Mouse (Mus musculus): ENCODE measurements around the gene Kbtbd12.

The Kbtbd12 gene

GRCm38 (mm10) chr6:88630560-88630959 lies 7.2 kb downstream of the Kbtbd12 start:
- in situ Hi-C loops (cut with MboI; ENCODE audit: low pct_unique_long_range_greater_than_20kb in 1 of 2, low sequenced_read_pairs in 2 of 2, unreplicated experiment in 1 of 2) = no loop called here

GRCm38 (mm10) chr6:88629821-88630220 lies 7.9 kb downstream of the Kbtbd12 start:
- in situ Hi-C loops (cut with MboI; ENCODE audit: low pct_unique_long_range_greater_than_20kb in 1 of 2, low sequenced_read_pairs in 2 of 2, unreplicated experiment in 1 of 2) = no loop called here

GRCm38 (mm10) chr6:88627317-88627811 lies 10.4 kb downstream of the Kbtbd12 start:
- in situ Hi-C loops (cut with MboI; ENCODE audit: low pct_unique_long_range_greater_than_20kb in 1 of 2, low sequenced_read_pairs in 2 of 2, unreplicated experiment in 1 of 2) = no loop called here

- in situ Hi-C loops (cut with MboI; ENCODE audit: low pct_unique_long_range_greater_than_20kb in 1 of 2, low sequenced_read_pairs in 2 of 2, unreplicated experiment in 1 of 2) = no loop called here
These were observed 10.8 kb downstream of the Kbtbd12 start for GRCm38 (mm10) chr6:88626912-88627311.

DNA sequence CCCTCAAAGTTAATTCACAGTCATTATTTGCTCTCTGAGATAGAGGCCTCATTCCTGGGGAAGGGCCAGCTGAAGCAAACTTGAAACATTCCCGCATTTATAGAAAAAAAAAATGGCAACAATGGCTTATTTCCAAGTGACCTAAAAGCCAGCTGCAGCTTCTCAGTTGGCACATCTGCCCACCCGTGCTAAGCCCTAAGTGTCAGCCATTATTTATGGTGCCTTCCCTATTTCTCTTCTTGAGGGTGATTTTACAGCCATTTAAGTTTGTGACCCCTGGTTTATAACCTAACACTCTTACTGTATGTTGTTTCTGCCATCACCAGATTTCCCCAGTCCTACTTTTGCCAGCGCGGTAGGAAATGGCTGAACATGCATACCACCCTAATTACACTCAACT lies 11.3 kb downstream of the Kbtbd12 start:
- in situ Hi-C loops (cut with MboI; ENCODE audit: low pct_unique_long_range_greater_than_20kb in 1 of 2, low sequenced_read_pairs in 2 of 2, unreplicated experiment in 1 of 2) = no loop called here

DNA sequence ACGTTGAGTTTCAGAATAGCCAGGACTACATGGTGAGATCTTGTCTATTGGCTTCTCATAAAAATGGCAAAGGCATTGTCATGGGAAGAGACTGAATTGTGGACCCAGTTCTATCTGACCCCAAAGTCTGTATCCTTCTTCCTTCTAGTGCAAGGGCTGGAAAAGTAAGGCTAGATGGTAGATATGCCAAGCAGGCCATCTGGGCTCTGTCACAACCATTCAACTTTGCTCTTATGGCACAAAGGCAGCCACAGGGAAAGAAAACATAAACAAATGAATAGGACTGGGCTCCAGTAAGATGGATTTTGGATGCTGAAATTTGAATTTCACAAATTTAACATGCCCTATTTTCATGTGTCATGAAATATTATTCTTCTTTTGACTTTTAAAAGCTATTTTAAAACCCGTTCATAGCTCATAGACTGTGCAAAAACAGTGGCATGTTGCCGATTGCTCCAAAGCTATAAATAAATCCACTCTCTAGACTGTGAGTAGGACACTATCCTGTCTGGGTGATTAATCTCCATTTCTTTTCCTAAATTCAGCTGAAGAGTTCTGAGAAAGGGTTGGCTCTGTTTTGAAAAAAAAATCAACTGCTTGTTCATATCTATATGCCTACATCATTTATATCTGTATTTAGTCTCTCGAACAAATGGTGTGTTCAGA lies 15.8 kb downstream of the Kbtbd12 start:
- in situ Hi-C loops (cut with MboI; ENCODE audit: low pct_unique_long_range_greater_than_20kb in 1 of 2, low sequenced_read_pairs in 2 of 2, unreplicated experiment in 1 of 2) = no loop called here

GRCm38 (mm10) chr6:88619542-88619941 lies 18.2 kb downstream of the Kbtbd12 start:
- in situ Hi-C loops (cut with MboI; ENCODE audit: low pct_unique_long_range_greater_than_20kb in 1 of 2, low sequenced_read_pairs in 2 of 2, unreplicated experiment in 1 of 2) = no loop called here

DNA sequence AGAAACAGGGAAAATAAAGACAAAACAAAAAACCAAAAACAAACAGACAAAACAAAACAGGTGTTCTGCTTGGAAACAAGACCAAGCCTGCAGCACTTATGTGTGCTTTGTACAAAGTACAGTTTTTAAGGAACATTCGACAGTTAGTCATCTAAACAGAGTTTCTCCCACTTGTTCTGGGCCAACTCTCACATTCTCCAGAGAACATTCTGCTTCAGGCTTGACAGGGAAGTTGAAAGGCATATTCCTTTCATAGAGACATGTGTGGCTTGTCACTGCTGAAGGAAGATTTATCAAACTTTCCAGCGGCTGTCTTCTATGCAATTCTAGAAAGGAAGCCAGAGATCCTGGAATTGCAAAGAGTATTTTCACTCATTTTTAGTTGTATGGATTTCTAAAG lies 22.4 kb downstream of the Kbtbd12 start:
- in situ Hi-C loops (cut with MboI; ENCODE audit: low pct_unique_long_range_greater_than_20kb in 1 of 2, low sequenced_read_pairs in 2 of 2, unreplicated experiment in 1 of 2) = no loop called here

DNA sequence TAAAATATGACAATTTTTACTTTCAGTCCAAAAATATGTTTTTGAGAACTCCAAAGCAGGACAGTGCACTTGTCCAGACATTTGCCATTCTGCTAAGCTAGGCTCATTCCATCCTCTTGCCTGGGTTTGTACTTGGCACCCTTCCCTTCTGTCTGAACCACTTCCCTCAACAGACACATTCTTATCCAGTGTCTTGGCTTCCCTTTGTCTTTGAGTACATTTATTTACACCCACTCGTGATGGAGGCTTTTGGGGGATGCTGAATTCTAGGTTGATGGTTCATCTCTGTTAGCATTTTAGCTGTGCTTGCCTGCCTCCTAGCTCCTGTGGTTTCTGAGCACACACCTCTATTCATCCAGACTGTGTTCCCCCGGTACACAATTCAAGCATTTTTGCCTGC lies 31.3 kb downstream of the Kbtbd12 start:
- in situ Hi-C loops (cut with MboI; ENCODE audit: low pct_unique_long_range_greater_than_20kb in 1 of 2, low sequenced_read_pairs in 2 of 2, unreplicated experiment in 1 of 2) = no loop called here

DNA sequence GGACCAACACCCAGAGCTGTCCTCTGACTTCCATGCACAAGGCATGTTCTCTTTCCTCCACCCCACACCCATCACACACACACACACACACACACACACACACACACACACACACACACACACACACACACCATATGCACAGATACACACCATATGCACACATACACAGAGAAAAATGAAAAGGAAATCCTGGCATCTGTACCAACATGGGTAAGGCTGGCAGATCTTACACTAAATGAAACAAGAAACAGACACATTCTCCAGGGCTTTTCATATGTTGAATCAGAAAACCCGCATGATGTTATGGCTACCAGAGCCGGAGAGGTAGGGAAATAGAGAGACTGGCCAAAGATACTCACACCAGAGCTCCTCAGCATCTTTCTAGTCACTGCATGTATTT lies 32.0 kb downstream of the Kbtbd12 start:
- in situ Hi-C loops (cut with MboI; ENCODE audit: low pct_unique_long_range_greater_than_20kb in 1 of 2, low sequenced_read_pairs in 2 of 2, unreplicated experiment in 1 of 2) = no loop called here

DNA sequence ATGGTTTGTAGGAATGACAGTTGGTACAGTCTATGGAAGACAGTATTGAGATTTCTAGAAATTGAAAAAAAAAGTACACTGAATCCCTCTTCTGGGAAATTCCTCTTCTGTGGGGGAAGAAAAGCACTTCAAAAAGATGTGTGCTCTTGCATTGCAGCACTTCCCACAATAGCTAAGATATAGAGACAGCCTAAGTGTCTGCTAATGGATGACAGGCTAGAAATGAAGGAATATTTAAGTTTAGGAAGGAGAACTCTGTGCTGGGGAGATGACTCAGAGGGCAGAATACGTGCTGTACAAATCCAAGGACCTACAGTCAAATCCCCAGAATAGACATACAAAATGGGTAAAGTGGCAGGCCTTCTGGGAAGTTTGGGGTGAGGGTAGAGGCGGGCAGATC lies 32.5 kb downstream of the Kbtbd12 start:
- in situ Hi-C loops (cut with MboI; ENCODE audit: low pct_unique_long_range_greater_than_20kb in 1 of 2, low sequenced_read_pairs in 2 of 2, unreplicated experiment in 1 of 2) = no loop called here

GRCm38 (mm10) chr6:88596108-88596507 lies 41.6 kb downstream of the Kbtbd12 start:
- in situ Hi-C loops (cut with MboI; ENCODE audit: low pct_unique_long_range_greater_than_20kb in 1 of 2, low sequenced_read_pairs in 2 of 2, unreplicated experiment in 1 of 2) = no loop called here

GRCm38 (mm10) chr6:88592367-88592766 lies 45.4 kb downstream of the Kbtbd12 start:
- in situ Hi-C loops (cut with MboI; ENCODE audit: low pct_unique_long_range_greater_than_20kb in 1 of 2, low sequenced_read_pairs in 2 of 2, unreplicated experiment in 1 of 2) = no loop called here

DNA sequence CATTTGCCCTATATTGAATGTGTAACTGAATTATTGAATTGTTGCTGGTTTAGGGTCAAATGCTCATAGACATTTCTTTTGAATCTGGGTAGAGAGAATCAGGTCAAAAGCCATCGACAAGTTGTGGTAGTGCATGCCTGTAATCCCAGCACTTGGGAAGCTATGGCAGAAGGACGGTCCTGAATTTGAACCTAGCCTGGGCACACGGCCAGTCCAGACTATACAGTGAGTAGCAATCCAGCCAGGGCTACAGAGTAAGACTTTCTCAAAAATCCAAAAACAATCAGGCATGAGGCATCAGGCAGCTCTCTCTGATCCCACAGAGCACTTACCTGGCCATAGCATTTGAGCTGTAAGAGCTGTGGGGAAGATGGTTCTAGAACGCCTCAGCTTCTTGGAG lies 47.5 kb downstream of the Kbtbd12 start:
- in situ Hi-C loops (cut with MboI; ENCODE audit: low pct_unique_long_range_greater_than_20kb in 1 of 2, low sequenced_read_pairs in 2 of 2, unreplicated experiment in 1 of 2) = no loop called here

DNA sequence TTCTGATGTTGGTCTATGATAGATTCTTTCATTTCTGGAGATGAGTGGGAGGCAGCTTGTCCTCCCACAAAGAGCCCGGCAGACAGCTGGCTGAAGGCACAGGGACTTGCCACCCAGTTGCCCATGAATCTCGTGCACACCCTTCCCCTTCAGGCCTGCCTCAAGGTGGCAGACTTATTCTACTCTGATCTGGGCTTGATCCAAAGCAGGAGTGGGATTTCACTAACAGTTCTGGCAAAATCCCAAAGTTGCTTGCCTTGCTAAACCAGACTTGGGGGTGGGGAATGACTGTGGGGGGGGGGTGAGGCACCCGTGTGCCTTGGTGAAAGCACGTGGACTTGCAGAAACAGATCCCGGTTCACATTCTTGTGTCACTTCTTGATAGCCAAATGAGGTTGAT lies 48.2 kb downstream of the Kbtbd12 start:
- in situ Hi-C loops (cut with MboI; ENCODE audit: low pct_unique_long_range_greater_than_20kb in 1 of 2, low sequenced_read_pairs in 2 of 2, unreplicated experiment in 1 of 2) = no loop called here

DNA sequence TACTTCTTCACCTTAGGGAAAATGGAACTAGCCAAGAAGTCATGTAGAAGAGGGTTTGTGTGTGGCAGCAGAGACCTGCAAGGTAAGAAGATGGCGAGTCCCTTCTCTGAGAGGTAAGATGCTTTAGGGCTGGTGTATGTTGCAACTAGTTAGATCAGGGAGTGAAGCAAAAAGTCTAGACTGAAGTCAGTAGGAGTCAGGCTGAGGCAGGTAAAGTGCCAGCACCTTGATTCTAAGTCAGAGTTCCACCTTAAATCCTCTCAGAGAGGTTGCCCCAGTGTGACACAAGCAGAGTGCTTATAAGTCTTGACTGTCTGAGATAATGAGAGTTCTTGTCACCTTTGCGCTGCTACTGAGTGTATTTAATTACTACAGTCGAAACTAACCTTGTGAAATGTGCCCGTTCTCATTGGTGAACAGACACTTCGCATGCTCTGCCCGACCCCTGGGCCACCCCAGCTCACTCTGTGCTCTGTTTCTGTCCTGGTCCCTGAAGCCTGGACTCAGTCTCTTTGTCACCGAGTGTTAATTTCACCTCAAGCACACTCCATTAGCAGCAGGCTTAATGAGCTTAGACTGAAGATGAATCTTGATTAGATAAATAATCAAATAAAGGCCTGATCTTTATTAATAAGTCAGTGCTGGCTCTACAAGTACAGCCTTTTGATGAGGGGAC lies 49.0 kb downstream of the Kbtbd12 start:
- in situ Hi-C loops (cut with MboI; ENCODE audit: low pct_unique_long_range_greater_than_20kb in 1 of 2, low sequenced_read_pairs in 2 of 2, unreplicated experiment in 1 of 2) = no loop called here

GRCm38 (mm10) chr6:88587091-88587490 lies 50.7 kb downstream of the Kbtbd12 start:
- in situ Hi-C loops (cut with MboI; ENCODE audit: low pct_unique_long_range_greater_than_20kb in 1 of 2, low sequenced_read_pairs in 2 of 2, unreplicated experiment in 1 of 2) = no loop called here

DNA sequence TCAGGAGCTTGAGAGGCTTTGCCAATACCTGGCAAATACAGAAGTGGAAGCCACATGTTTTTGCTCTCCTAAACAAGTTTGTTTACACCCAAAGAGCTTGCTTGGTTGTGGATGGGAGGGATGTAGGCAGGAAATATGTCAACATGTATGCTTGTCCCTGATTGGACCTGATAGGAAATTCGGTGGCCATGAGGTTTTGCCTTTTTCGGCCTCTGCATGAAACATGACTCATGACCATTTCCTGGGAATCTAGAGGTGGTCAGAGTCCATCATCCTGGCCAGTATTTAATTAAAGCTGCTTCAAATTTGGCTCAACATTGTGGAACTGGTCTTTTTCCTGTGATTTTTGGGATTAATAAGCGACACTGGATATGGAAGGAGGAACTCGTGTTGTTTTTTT lies 53.8 kb downstream of the Kbtbd12 start:
- in situ Hi-C loops (cut with MboI; ENCODE audit: low pct_unique_long_range_greater_than_20kb in 1 of 2, low sequenced_read_pairs in 2 of 2, unreplicated experiment in 1 of 2) = no loop called here

- in situ Hi-C loops (cut with MboI; ENCODE audit: low pct_unique_long_range_greater_than_20kb in 1 of 2, low sequenced_read_pairs in 2 of 2, unreplicated experiment in 1 of 2) = no loop called here
These were observed 61.3 kb downstream of the Kbtbd12 start for GRCm38 (mm10) chr6:88576495-88576894.

DNA sequence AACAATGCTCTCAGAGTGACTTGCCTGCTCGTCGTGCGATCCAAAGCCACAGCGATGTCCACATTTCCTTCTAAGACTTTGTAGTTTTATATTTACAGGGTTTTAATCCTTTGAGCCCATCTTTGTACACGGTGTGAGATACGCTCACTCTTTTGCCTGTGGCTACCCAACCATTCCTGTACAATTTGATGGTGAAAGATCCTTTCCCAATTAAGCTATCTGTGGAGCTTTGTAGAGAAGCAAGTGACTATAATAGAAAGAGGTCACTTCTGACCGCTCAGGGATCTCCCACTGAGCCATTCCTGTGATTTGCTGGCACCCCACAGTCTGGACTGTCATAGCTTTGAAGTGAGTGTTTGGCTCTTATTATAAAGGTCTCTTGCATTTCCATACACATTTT lies 71.1 kb downstream of the Kbtbd12 start:
- in situ Hi-C loops (cut with MboI; ENCODE audit: low pct_unique_long_range_greater_than_20kb in 1 of 2, low sequenced_read_pairs in 2 of 2, unreplicated experiment in 1 of 2) = no loop called here

Measured in mouse embryonic stem cell (cell line).